Mouse (Mus musculus) intestine, embryonic 14.5 days (tissue): ENCODE measurements around the gene Prpsap1. TPM values are rescaled to one million over a fixed set of nuclear protein-coding genes. Genes with fewer than 3 reads are reported as not detected.
"Not testable (repeated sequence)": the region's sequence is repeated elsewhere in the genome, so short reads cannot be mapped to it uniquely, and the experiment has no call there.

Experiments
- ATAC-seq: fragments of 200-750 bp; cut with Nextera tagmentation; replicated peaks from 2 replicates; pipeline ENCODE4 v1.8.0; 2017; ENCODE audit warnings: low read depth, moderate number of reproducible peaks, moderate TSS enrichment, moderate library complexity; ENCODE audit not compliant: low FRiP score, low TSS enrichment
- DNase-seq: peaks from one replicate; pipeline ENCODE4 v3.0.0-alpha.2; 2018; ENCODE audit warnings: low spot score
- H3K27ac ChIP-seq: fragments of 300-500 bp; sonication (generic); 2 replicates; pipeline ENCODE4 v1.5.1; 2014; ENCODE audit warnings: low read depth, mild to moderate bottlenecking, control low read depth
- H3K27me3 ChIP-seq: fragments of 300-500 bp; sonication (generic); replicated peaks from 2 replicates; pipeline ENCODE4 v1.6.1; 2014; ENCODE audit warnings: low read length, control low read depth; ENCODE audit not compliant: control insufficient read depth, insufficient read depth
- H3K36me3 ChIP-seq: fragments of 300-500 bp; sonication (generic); 2 replicates; pipeline ENCODE4 v1.6.1; 2014; ENCODE audit warnings: low read length, control low read depth; ENCODE audit not compliant: control insufficient read depth, insufficient read depth
- H3K4me1 ChIP-seq: fragments of 300-500 bp; sonication (generic); replicated peaks from 2 replicates; pipeline ENCODE4 v1.6.1; 2014; ENCODE audit warnings: low read length, control low read depth, mixed read lengths; ENCODE audit not compliant: control insufficient read depth, insufficient read depth
- H3K4me2 ChIP-seq: fragments of 300-500 bp; sonication (generic); 2 replicates; pipeline ENCODE4 v1.6.1; 2014; ENCODE audit warnings: low read length
- H3K4me3 ChIP-seq: fragments of 300-500 bp; sonication (generic); 2 replicates; pipeline ENCODE4 v1.5.1; 2014; ENCODE audit warnings: low read depth, low read length, control low read depth, mixed read lengths
- H3K9ac ChIP-seq: fragments of 300-500 bp; sonication (generic); 2 replicates; pipeline ENCODE4 v1.6.1; 2014; ENCODE audit warnings: mild to moderate bottlenecking, low read length
- H3K9me3 ChIP-seq: fragments of 300-500 bp; sonication (generic); 2 replicates; pipeline ENCODE4 v1.6.1; 2016; ENCODE audit warnings: low read length, control low read depth; ENCODE audit not compliant: control insufficient read depth
- WGBS: fragments of 180-500 bp; shearing (Covaris S2); extraction: QIAGEN DNeasy Blood & Tissue Kit; methylation state at CpG from one replicate; pipeline ENCODE4 v1.1.7; 2014; 5-methylcytosine and 5-hydroxymethylcytosine counted together
- polyA plus RNA-seq: library from polyadenylated mRNA; unstranded; fragments of >200 nt; fragmentation: Nextera tagmentation; extraction: Ambion mirVana; gene quantifications from 2 replicates; pipeline ENCODE4 v1.2.1, GENCODE M21; 2014

The Prpsap1 gene
- polyA plus RNA-seq, 1 experiment from 2014 or later: 207 TPM

DNA sequence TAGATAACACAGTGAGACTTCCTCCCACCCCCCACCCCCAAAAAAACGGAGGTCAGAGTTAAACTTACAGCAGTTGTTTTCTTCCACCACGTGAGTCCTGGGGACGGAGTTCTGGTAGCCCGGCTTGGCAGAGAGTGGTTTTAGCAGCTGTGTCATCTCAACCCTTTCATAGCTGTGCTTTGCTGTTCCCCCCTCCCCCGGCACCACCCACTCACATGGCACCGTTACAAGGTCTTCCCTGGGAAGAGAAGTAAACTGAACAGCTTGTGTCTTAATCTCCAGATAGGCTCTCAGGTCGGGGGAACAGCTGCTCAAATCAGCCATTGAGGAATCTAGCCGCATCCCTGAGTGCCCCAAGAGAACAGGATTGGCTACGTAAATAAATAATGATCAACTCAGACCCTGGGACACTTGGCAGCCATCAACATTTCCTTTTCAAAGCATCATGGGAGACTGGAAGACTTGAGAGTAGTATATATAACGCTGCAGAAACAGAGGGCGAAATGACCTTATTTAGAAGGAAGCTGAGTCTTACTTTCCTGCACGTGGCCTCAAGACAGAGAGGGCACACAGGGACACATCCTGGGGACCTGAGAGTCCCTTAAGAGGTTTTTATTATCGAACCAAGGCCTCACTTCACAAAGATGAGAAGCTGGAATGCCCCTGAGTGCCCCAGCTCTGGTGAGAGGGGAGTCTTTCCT is 622 bp upstream of the Prpsap1 start:
- ATAC-seq (no peak), DNase-seq (peak; percentile 67)
- 31% methylated on average over 13 of the region's 13 CpGs for WGBS
- Histone ChIP-seq H3K4me2 (0 out of 2 replicates have a peak overlapping the region, but pooled peaks have one; percentile 9), H3K9me3 (no peaks in the 10 kb centered on the region), H3K4me1 (peaks cover 6% of the 10 kb centered on the region; the same call in 1 of the 2 replicates), H3K9ac (no peak overlapping the region), H3K27ac (peak overlapping the region; percentile 84), H3K27me3 (no peaks in the 10 kb centered on the region), H3K4me3 (no peak overlapping the region), H3K36me3 (no peaks in the 10 kb centered on the region)

DNA sequence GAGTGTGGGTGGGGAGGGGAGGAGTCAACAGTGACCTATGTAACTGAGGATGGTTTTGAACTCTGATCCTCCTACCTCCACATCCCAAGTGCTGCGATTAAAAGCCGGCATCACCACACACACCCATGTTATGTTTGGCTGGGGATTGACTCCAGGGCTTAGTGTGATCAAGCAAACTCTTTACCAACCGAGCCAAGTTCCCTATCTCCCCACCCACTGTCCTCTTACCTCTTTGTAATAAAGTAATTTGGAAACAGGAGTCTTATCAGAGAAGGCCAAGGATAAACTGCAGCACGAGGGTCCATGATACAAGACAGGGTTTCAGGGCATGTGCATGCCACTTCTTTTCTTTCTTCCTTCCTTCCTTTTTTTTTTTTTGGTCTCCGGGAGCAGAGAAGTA is 811 bp downstream of the Prpsap1 start:
- Histone ChIP-seq H3K9ac (no peak overlapping the region), H3K9me3 (no peaks in the 10 kb centered on the region), H3K36me3 (no peaks in the 10 kb centered on the region), H3K4me3 (no peak overlapping the region), H3K27ac (no peak overlapping the region), H3K4me1 (peaks cover 12% of the 10 kb centered on the region; the same call in 1 of the 2 replicates), H3K4me2 (no peak overlapping the region), H3K27me3 (no peaks in the 10 kb centered on the region)
- ATAC-seq (no peak), DNase-seq (no peak)
- WGBS: 77% methylated on average over 5 of the region's 5 CpGs

DNA sequence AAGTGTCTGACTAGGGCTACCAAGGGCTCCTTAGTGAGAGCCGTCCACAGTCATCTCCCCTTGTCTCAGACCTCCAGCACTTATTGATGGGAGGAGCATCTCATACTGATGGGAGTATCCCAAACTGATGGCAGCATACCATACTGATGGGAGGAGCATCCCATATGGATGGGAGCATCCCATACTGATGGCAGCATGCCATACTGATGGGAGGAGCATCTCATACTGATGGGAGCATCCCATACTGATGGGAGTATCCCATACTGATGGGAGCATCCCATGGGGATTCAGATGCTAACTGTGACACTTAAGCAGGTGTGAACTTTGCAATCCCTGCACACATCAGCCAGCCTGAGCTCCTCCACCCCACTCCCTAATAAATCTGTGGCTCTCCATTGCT is 1.5 kb downstream of the Prpsap1 start:
- H3K9ac ChIP-seq, H3K27me3 ChIP-seq, H3K27ac ChIP-seq, H3K9me3 ChIP-seq, H3K4me3 ChIP-seq, ATAC-seq, DNase-seq, H3K4me2 ChIP-seq, H3K36me3 ChIP-seq: not testable (repeated sequence)
- H3K4me1 ChIP-seq: peaks cover 12% of the 10 kb centered on the region; the same call in 1 of the 2 replicates
- WGBS: 100% methylated on average over 1 of the region's 1 CpGs

DNA sequence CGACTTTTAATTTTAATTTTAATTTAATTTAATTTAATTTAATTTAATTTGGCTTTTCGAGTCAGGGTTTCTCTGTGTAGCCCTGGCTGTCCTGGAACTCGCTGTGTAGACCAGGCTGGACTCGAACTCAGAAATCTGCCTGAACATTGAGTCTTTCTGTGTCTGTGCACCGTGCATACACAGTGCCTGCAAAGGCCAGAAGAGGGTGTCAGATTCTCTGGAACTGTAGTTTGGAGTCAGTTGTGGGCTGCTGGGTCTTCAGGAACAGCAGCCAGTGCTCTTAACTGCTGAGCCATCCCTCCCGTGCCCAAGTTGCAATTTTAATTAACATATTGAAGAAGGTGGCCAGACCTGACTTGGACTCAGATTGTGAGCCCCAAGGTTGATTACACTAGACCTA is 2.7 kb downstream of the Prpsap1 start:
- ATAC-seq: no peak
- H3K4me3 ChIP-seq: no peak overlapping the region
- DNase-seq: no peak
- no peaks in the 10 kb centered on the region for H3K27me3 ChIP-seq
- peaks cover 14% of the 10 kb centered on the region for H3K36me3 ChIP-seq
- H3K27ac ChIP-seq: peak overlapping the region; percentile 92
- H3K9me3 ChIP-seq: no peaks in the 10 kb centered on the region
- WGBS: 68% methylated on average over 6 of the region's 6 CpGs
- peak overlapping the region; percentile 70 for H3K4me2 ChIP-seq
- no peak overlapping the region for H3K9ac ChIP-seq
- H3K4me1 ChIP-seq: peaks cover 12% of the 10 kb centered on the region; the same call in 1 of the 2 replicates

DNA sequence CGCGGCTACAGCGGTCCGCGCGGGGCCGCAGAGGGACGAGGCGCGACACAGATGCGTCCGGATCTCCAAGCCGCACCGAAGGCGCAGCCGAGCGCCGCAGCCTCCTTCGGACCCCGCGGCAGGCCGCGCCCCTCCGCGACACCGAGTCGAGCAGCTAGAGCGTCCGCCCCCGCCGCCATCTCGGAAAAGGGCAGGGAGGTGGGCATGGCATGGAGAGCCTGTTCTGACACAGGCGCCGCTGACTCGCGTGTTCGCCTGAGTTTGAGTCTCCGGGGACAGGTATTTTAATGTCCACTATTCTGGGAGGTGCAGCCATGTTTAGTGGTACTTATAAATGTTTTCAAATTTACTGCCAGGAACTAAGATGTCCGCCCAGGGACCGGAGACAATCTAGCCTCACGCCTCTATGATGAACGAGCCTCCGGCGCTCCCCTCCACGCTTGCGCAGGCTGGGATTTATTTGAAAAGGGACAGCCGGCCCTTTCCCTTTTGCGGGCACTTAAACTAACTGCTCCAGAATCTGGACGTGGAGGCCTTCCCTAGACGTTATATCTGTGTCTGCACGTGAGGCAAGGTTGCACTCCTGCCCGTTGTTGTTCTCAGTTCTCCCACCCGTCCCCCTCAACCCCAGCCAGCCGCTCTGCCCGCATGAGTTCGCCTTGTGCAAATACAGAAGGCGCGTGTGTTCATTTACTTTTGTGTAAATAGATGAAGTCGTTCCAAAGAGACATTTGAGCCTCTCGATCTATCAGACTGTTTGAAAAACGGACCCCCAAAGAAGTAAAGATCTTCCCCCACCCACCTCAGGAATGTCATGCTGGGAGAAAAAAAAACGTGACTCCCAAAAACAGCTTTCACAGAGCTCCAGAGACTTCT is 3.5 kb downstream of the Prpsap1 start:
- ATAC-seq (peak; percentile 90), DNase-seq (peak; percentile 98)
- Histone ChIP-seq H3K4me2 (peak overlapping the region; percentile 70), H3K36me3 (peaks cover 23% of the 10 kb centered on the region), H3K27me3 (no peaks in the 10 kb centered on the region), H3K4me1 (peaks cover 12% of the 10 kb centered on the region; the same call in 1 of the 2 replicates), H3K4me3 (peak overlapping the region; percentile 87), H3K27ac (peak overlapping the region; percentile 92), H3K9me3 (no peaks in the 10 kb centered on the region), H3K9ac (peak overlapping the region; percentile 95)
- under 1% methylated on average over 62 of the region's 62 CpGs for WGBS

DNA sequence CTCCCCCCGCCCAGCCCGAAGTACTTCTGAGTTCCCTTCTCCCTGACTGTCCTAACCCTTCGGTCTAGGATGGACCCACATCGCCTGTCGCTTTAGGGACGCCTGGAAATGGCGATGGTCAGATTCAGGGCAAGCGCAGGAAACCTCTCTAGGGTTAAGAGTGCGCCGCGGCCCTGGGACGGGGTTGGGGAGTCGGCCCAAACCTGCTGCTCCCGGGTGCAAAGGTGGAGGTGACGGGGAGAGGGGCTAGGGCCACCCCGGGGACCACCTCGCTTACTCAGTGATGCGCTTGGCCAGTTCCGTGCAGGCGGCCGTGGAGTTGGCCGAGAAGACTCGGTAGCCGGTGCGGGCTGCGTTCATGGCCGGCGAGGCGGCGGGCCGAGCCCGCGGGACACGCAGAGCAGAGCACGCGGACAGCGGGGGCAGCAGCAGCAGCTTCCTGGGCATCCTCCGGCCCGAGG is 4.2 kb downstream of the Prpsap1 start:
- Histone ChIP-seq H3K27ac (peak overlapping the region; percentile 92), H3K4me1 (peaks cover 6% of the 10 kb centered on the region; the same call in 1 of the 2 replicates), H3K4me3 (peak overlapping the region; percentile 87), H3K4me2 (peak overlapping the region; percentile 70), H3K27me3 (no peaks in the 10 kb centered on the region), H3K9ac (peak overlapping the region; percentile 95), H3K36me3 (peaks cover 30% of the 10 kb centered on the region), H3K9me3 (no peaks in the 10 kb centered on the region)
- WGBS: under 1% methylated on average over 39 of the region's 39 CpGs
- ATAC-seq: peak; percentile 37
- peak; percentile 82 for DNase-seq

DNA sequence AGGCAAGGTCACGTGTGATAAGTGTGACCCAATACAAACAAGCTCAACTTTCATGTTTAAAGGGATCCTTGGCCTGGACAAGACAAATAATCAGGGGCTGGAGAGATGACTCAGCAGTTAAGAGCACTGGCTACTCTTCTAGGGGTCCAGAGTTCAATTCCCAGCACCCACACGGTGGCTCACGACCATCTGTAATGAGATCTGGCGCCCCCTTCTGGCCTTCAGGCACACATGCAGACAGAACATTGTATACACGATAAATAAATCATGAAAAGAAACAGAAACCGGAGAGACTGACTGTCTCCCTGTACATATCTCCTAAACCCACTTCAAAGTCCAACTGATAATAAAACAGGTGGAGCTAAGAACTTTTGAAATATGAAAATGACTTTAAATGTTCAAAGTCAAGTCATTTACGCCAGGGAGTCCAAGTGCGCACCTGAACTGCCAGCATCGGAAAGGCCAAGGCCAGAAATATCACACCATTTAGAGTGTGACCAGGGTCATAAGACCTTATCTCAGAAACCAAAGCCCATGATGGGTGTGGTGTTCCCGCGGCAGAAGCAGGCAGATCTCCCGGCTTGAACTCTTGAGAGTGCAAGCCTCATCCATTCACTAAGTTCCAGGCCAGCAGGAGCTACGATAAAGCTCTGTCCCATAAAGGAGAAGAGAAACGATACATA is 5.2 kb downstream of the Prpsap1 start:
- Histone ChIP-seq H3K9ac (peak overlapping the region; percentile 95), H3K4me2 (peak overlapping the region; percentile 70), H3K27me3 (no peaks in the 10 kb centered on the region), H3K4me1 (peaks cover 6% of the 10 kb centered on the region; the same call in 1 of the 2 replicates), H3K36me3 (peaks cover 39% of the 10 kb centered on the region), H3K27ac (no peak overlapping the region), H3K4me3 (peak overlapping the region; percentile 87), H3K9me3 (no peaks in the 10 kb centered on the region)
- DNase-seq: no peak
- no peak for ATAC-seq
- WGBS: 76% methylated on average over 14 of the region's 14 CpGs

DNA sequence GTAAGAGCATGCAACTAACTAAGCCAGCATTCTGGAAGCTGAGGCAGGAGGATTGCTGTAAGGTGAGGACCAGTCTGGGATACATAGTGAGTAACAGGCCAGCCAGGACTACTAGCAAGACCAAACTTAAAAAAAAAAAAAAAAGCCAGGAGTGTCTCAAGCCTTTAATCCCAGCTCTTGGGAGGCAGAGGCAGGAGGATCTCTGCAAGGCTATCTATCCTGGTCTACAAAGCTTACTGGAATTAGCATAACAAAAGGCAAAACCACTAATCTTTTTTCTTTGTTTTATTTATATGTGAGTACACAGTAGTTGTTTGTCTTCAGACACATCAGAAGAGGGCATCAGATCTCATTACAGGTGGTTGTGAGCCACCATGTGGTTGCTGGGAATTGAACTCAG is 5.8 kb downstream of the Prpsap1 start:
- DNase-seq: no peak
- ATAC-seq: no peak

More for the DNA sequence above, 5.8 kb downstream of the Prpsap1 start:
- no peak overlapping the region for H3K4me2 ChIP-seq
- H3K9ac ChIP-seq: no peak overlapping the region
- H3K27ac ChIP-seq: no peak overlapping the region
- no peak overlapping the region for H3K4me3 ChIP-seq
- peaks cover 6% of the 10 kb centered on the region; the same call in 1 of the 2 replicates for H3K4me1 ChIP-seq
- peaks cover 46% of the 10 kb centered on the region for H3K36me3 ChIP-seq
- no peaks in the 10 kb centered on the region for H3K27me3 ChIP-seq
- no peaks in the 10 kb centered on the region for H3K9me3 ChIP-seq
